ENCODE assay signal across 10 mouse cellular contexts in the genomic region with DNA sequence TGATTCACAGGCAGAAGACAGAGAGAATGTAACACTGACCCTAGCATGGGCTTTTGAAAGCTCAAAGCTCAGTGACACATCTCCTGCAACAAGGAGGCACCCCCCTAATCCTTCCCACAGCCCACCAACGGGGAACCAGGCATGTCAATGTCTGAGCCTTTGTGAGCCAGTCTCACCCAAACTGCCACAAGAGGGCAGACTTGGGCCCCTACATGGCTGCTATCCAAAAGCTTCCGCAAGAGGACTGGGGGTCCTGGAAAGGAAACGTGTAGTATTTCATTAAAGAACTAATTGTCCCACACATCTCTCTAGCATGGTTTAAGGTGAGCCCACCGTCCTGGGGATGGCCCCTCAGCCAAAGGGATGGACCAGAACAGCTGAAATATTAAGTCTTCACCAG. TPM values are rescaled to one million over a fixed set of nuclear protein-coding genes. Genes with fewer than 3 reads are reported as not detected.
DNase-seq lines count a peak whose midpoint lies in the region; ATAC-seq and TF ChIP-seq lines count a peak whose summit lies in the region.
"Had no signal": no experiment of that assay in that cellular context is flagged by ENCODE, and none has a peak within 500 bp of the region (broad histone marks: within the 10 kb centered on the region; RNA-seq: fewer than 3 reads in every experiment).

No protein-coding gene starts in this region.

- 0 out of 2 replicates have a peak, but pooled peaks have one; percentile 18 for TF ChIP-seq CTCF in olfactory bulb, adult 2 months (IDR thresholded peaks at IDR 0.05; ENCODE audit: insufficient read depth, low read depth, low read length)

- H3K27me3 ChIP-seq in liver, embryonic 11.5 days (replicated peaks; ENCODE audit: control insufficient read depth, insufficient read depth, low read length) = no peaks in the 10 kb centered on the region; the same call in 1 of the 2 replicates

- ATAC-seq in liver, embryonic 11.5 days (replicated peaks; ENCODE audit: low FRiP score) = no peak
- ATAC-seq in megakaryocyte-erythroid progenitor cell, adult 5-6 weeks (replicated peaks; ENCODE audit: low FRiP score, low TSS enrichment, poor library complexity, severe bottlenecking) = no peak

- TF ChIP-seq POLR2A in olfactory bulb, adult 2 months (IDR thresholded peaks at IDR 0.05; ENCODE audit: insufficient read depth, low read depth, low read length) = no peak

- H3K9ac ChIP-seq in liver, embryonic 11.5 days (ENCODE audit: low read depth, low read length) = no peak overlapping the region

- DNase-seq in cerebellum, postnatal 14 days = peak; percentile 44 to 64
- no peak for DNase-seq in cerebellum, adult 9-11 months
- peak; percentile 53 for DNase-seq in liver
- no peak for DNase-seq in liver, embryonic 11.5 days (ENCODE audit: low spot score)
- DNase-seq in embryo, embryonic 10.5 days (ENCODE audit: low spot score) = peak; percentile 68
- no peak for DNase-seq in layer of hippocampus, postnatal 25 days (ENCODE audit: extremely low spot score in 1 of 2, low spot score in 1 of 2)

- no peak overlapping the region for H3K27ac ChIP-seq in liver, embryonic 11.5 days (ENCODE audit: low read depth, low read length)
- no peak overlapping the region for H3K27ac ChIP-seq in olfactory bulb, adult 2 months (ENCODE audit: insufficient read depth, low read depth, low read length)

- H3K36me3 ChIP-seq in liver, embryonic 11.5 days (ENCODE audit: control insufficient read depth, insufficient read depth, low read length) = no peaks in the 10 kb centered on the region

- WGBS in liver, embryonic 11.5 days = 12% methylated on average over 4 of the region's 4 CpGs
- WGBS in olfactory bulb, adult 2 months = 17% methylated on average over 4 of the region's 4 CpGs

- H3K4me1 ChIP-seq in liver, embryonic 11.5 days (replicated peaks; ENCODE audit: control insufficient read depth, insufficient read depth, low read length) = no peaks in the 10 kb centered on the region
- no peaks in the 10 kb centered on the region for H3K4me1 ChIP-seq in olfactory bulb, adult 2 months (ENCODE audit: control insufficient read depth, insufficient read depth, low read length)

- H3K4me2 ChIP-seq in liver, embryonic 11.5 days = no peak overlapping the region

- no peak overlapping the region for H3K4me3 ChIP-seq in liver, embryonic 11.5 days (ENCODE audit: low read depth, low read length)
- no peak overlapping the region for H3K4me3 ChIP-seq in olfactory bulb, adult 2 months (ENCODE audit: insufficient read depth, low read depth, low read length)
- H3K4me3 ChIP-seq: megakaryocyte, embryonic 14.5 days had no signal

- no peaks in the 10 kb centered on the region for H3K9me3 ChIP-seq in liver, embryonic 11.5 days (ENCODE audit: control insufficient read depth, low read length)
- H3K9me3 ChIP-seq: megakaryocyte, embryonic 14.5 days had no signal

RNA-seq across cellular contexts. Expression of gene A230050P20Rik, which starts 6.6 kb away (rescaled TPM):
- 7.1 and 8.8 TPM in 2 replicates for polyA plus RNA-seq in liver, embryonic 11.5 days (2014; fragmentation: Nextera tagmentation; extraction: Ambion mirVana)
- 183 TPM in 1 of 2 replicates, not detected in the other for polyA plus RNA-seq in olfactory bulb, adult 2 months (2012; ENCODE audit: insufficient read depth, insufficient read length, low replicate concordance, missing spikeins)
- 37.9 and 44.3 TPM in 2 replicates for total RNA-seq in megakaryocyte-erythroid progenitor cell, adult 5-6 weeks (2014; fragmentation: Nextera tagmentation)
- 11.9 and 24.0 TPM in 2 replicates for total RNA-seq in megakaryocyte-erythroid progenitor cell, adult 5-6 weeks (2017)
- total RNA-seq in layer of hippocampus, postnatal 25 days (2021) = 10 to 100 TPM; 50.7 to 77.1 TPM

RNA-seq across cellular contexts. Expression of gene Angptl6, which starts 17.7 kb away (rescaled TPM):
- 9.4 TPM in 2 replicates for polyA plus RNA-seq in liver, embryonic 11.5 days (2014; fragmentation: Nextera tagmentation; extraction: Ambion mirVana)
- polyA plus RNA-seq in olfactory bulb, adult 2 months (2012; ENCODE audit: insufficient read depth, insufficient read length, low replicate concordance, missing spikeins) = not detected in 2 replicates
- 1.1 and 2.7 TPM in 2 replicates for total RNA-seq in megakaryocyte-erythroid progenitor cell, adult 5-6 weeks (2014; fragmentation: Nextera tagmentation)
- total RNA-seq in megakaryocyte-erythroid progenitor cell, adult 5-6 weeks (2017) = 0.42 TPM in 1 of 2 replicates, not detected in the other
- total RNA-seq in layer of hippocampus, postnatal 25 days (2021) = 10 to 100 TPM; 10.5 to 11.4 TPM

RNA-seq across cellular contexts. Expression of gene Ppan, which starts 26.2 kb away (rescaled TPM):
- polyA plus RNA-seq in liver, embryonic 11.5 days (2014; fragmentation: Nextera tagmentation; extraction: Ambion mirVana) = 170 and 178 TPM in 2 replicates
- not detected in 2 replicates for polyA plus RNA-seq in olfactory bulb, adult 2 months (2012; ENCODE audit: insufficient read depth, insufficient read length, low replicate concordance, missing spikeins)
- total RNA-seq in megakaryocyte-erythroid progenitor cell, adult 5-6 weeks (2014; fragmentation: Nextera tagmentation) = 127 and 174 TPM in 2 replicates
- 154 and 175 TPM in 2 replicates for total RNA-seq in megakaryocyte-erythroid progenitor cell, adult 5-6 weeks (2017)
- total RNA-seq in layer of hippocampus, postnatal 25 days (2021) = 10 to 100 TPM; 23.5 to 25.5 TPM

RNA-seq across cellular contexts. Expression of gene Eif3g, which starts 36.6 kb away (rescaled TPM):
- polyA plus RNA-seq in liver, embryonic 11.5 days (2014; fragmentation: Nextera tagmentation; extraction: Ambion mirVana) = 440 and 448 TPM in 2 replicates
- polyA plus RNA-seq in olfactory bulb, adult 2 months (2012; ENCODE audit: insufficient read depth, insufficient read length, low replicate concordance, missing spikeins) = not detected in 2 replicates
- 308 and 325 TPM in 2 replicates for total RNA-seq in megakaryocyte-erythroid progenitor cell, adult 5-6 weeks (2014; fragmentation: Nextera tagmentation)
- 259 and 301 TPM in 2 replicates for total RNA-seq in megakaryocyte-erythroid progenitor cell, adult 5-6 weeks (2017)
- 100 to 1,000 TPM; 118 to 122 TPM for total RNA-seq in layer of hippocampus, postnatal 25 days (2021)

RNA-seq across cellular contexts. Expression of gene Rdh8, which starts 43.5 kb away (rescaled TPM):
- not detected in 2 replicates for polyA plus RNA-seq in liver, embryonic 11.5 days (2014; fragmentation: Nextera tagmentation; extraction: Ambion mirVana)
- not detected in 2 replicates for polyA plus RNA-seq in olfactory bulb, adult 2 months (2012; ENCODE audit: insufficient read depth, insufficient read length, low replicate concordance, missing spikeins)
- total RNA-seq in megakaryocyte-erythroid progenitor cell, adult 5-6 weeks (2014; fragmentation: Nextera tagmentation) = not detected in 2 replicates
- not detected in 2 replicates for total RNA-seq in megakaryocyte-erythroid progenitor cell, adult 5-6 weeks (2017)
- not detected for total RNA-seq in layer of hippocampus, postnatal 25 days (2021)
- polyA plus RNA-seq: frontal cortex, adult 2 months had no signal

Comparison
In these comparisons a context has a peak if more than half of its experiments do, and no peak if none do; other contexts are left out.
1. DNase-seq: peak in cerebellum, postnatal 14 days (2 of 2), liver (single experiment) and embryo, embryonic 10.5 days (single experiment); none in cerebellum, adult 9-11 months (single experiment), liver, embryonic 11.5 days (single experiment) and layer of hippocampus, postnatal 25 days (0 of 2).
2. RNA of gene Ppan, which starts 26.2 kb away (total RNA-seq): 127 to 175 TPM in megakaryocyte-erythroid progenitor cell, adult 5-6 weeks; 23.5 to 25.5 TPM in layer of hippocampus, postnatal 25 days; every median in the first group is over 4 times any median in the second.